Mouse (Mus musculus): Measurements from ENCODE around the gene Atp5k. TPM values are rescaled to one million over a fixed set of nuclear protein-coding genes. Genes with fewer than 3 reads are reported as not detected.
A peak's percentile ranks its signal among the peaks of the same experiment; 100 is the strongest.

The Atp5k gene
- polyA plus RNA-seq, 1 experiment, result 485 TPM

GRCm38 (mm10) chr5:108461082-108462065 lies 27.1 kb upstream of the Atp5k start, which contains the start of gene Pcgf3:
TSS of gene Pcgf3 (plus strand) at chr5:108461232.
- H3K4me3 ChIP-seq (replicated peaks; ENCODE audit: control insufficient read depth, low read depth, low read length), result peak within 1 kb of the TSS; percentile 70
- H3K27ac ChIP-seq (ENCODE audit: control insufficient read depth, insufficient read depth, low read depth, low read length, poor library complexity), result peak within 1 kb of the TSS; percentile 58
- TF ChIP-seq CTCF (IDR thresholded peaks at IDR 0.05; ENCODE audit: control insufficient read depth, insufficient read depth, low read length) (no peak), POLR2A (IDR thresholded peaks at IDR 0.05; ENCODE audit: borderline replicate concordance, control insufficient read depth, low read depth, low read length) (peak; percentile 81; the same call in 1 of the 2 replicates)
- WGBS, result 1% methylated on average over 61 of the region's 62 CpGs
- H3K4me1 ChIP-seq (ENCODE audit: control insufficient read depth, insufficient read depth, low read length), result peaks cover 3% of the 10 kb centered on the region

GRCm38 (mm10) chr5:108460461-108460860 lies 26.2 kb upstream of the Atp5k start:
- 44% methylated on average over 6 of the region's 6 CpGs for WGBS
- Histone ChIP-seq H3K4me1 (ENCODE audit: control insufficient read depth, insufficient read depth, low read length) (peaks cover 3% of the 10 kb centered on the region), H3K27ac (ENCODE audit: control insufficient read depth, insufficient read depth, low read depth, low read length, poor library complexity) (no peak overlapping the region)

GRCm38 (mm10) chr5:108458706-108459105 lies 24.5 kb upstream of the Atp5k start:
- 59% methylated on average over 2 of the region's 2 CpGs for WGBS
- Histone ChIP-seq H3K4me1 (ENCODE audit: control insufficient read depth, insufficient read depth, low read length) (peaks cover 3% of the 10 kb centered on the region), H3K4me3 (replicated peaks; ENCODE audit: control insufficient read depth, low read depth, low read length) (no peak overlapping the region), H3K27ac (ENCODE audit: control insufficient read depth, insufficient read depth, low read depth, low read length, poor library complexity) (no peak overlapping the region)
- no peak for TF ChIP-seq CTCF (IDR thresholded peaks at IDR 0.05; ENCODE audit: control insufficient read depth, insufficient read depth, low read length)
- no peak for TF ChIP-seq POLR2A (IDR thresholded peaks at IDR 0.05; ENCODE audit: borderline replicate concordance, control insufficient read depth, low read depth, low read length)

More at GRCm38 (mm10) chr5:108460461-108460860, 26.2 kb upstream of the Atp5k start:
- peak overlapping the region; percentile 70 for H3K4me3 ChIP-seq (replicated peaks; ENCODE audit: control insufficient read depth, low read depth, low read length)
- TF ChIP-seq POLR2A (IDR thresholded peaks at IDR 0.05; ENCODE audit: borderline replicate concordance, control insufficient read depth, low read depth, low read length) (no peak), CTCF (IDR thresholded peaks at IDR 0.05; ENCODE audit: control insufficient read depth, insufficient read depth, low read length) (no peak)

- no peak for TF ChIP-seq CTCF (IDR thresholded peaks at IDR 0.05; ENCODE audit: control insufficient read depth, insufficient read depth, low read length)
- no peak for TF ChIP-seq POLR2A (IDR thresholded peaks at IDR 0.05; ENCODE audit: borderline replicate concordance, control insufficient read depth, low read depth, low read length)
- no peak overlapping the region for H3K4me3 ChIP-seq (replicated peaks; ENCODE audit: control insufficient read depth, low read depth, low read length)
- 69% methylated on average over 3 of the region's 3 CpGs for WGBS
- H3K27ac ChIP-seq (ENCODE audit: control insufficient read depth, insufficient read depth, low read depth, low read length, poor library complexity), result no peak overlapping the region
- no peaks in the 10 kb centered on the region for H3K4me1 ChIP-seq (ENCODE audit: control insufficient read depth, insufficient read depth, low read length)
Observed at GRCm38 (mm10) chr5:108454094-108454493, 19.8 kb upstream of the Atp5k start.

GRCm38 (mm10) chr5:108452422-108452821 lies 18.2 kb upstream of the Atp5k start:
- no peak overlapping the region for H3K27ac ChIP-seq (ENCODE audit: control insufficient read depth, insufficient read depth, low read depth, low read length, poor library complexity)
- peaks cover 4% of the 10 kb centered on the region for H3K4me1 ChIP-seq (ENCODE audit: control insufficient read depth, insufficient read depth, low read length)
- WGBS, result 98% methylated on average over 1 of the region's 1 CpGs
- H3K4me3 ChIP-seq (replicated peaks; ENCODE audit: control insufficient read depth, low read depth, low read length), result no peak overlapping the region
- TF ChIP-seq CTCF (IDR thresholded peaks at IDR 0.05; ENCODE audit: control insufficient read depth, insufficient read depth, low read length), result no peak
- TF ChIP-seq POLR2A (IDR thresholded peaks at IDR 0.05; ENCODE audit: borderline replicate concordance, control insufficient read depth, low read depth, low read length), result no peak

- Histone ChIP-seq H3K4me1 (ENCODE audit: control insufficient read depth, insufficient read depth, low read length) (peaks cover 4% of the 10 kb centered on the region), H3K4me3 (replicated peaks; ENCODE audit: control insufficient read depth, low read depth, low read length) (no peak overlapping the region), H3K27ac (ENCODE audit: control insufficient read depth, insufficient read depth, low read depth, low read length, poor library complexity) (no peak overlapping the region)
- TF ChIP-seq CTCF (IDR thresholded peaks at IDR 0.05; ENCODE audit: control insufficient read depth, insufficient read depth, low read length) (no peak), POLR2A (IDR thresholded peaks at IDR 0.05; ENCODE audit: borderline replicate concordance, control insufficient read depth, low read depth, low read length) (no peak)
- 66% methylated on average over 1 of the region's 1 CpGs for WGBS
Observed at GRCm38 (mm10) chr5:108451611-108452010, 17.4 kb upstream of the Atp5k start.

GRCm38 (mm10) chr5:108450837-108451540 lies 16.7 kb upstream of the Atp5k start:
- WGBS, result 79% methylated on average over 8 of the region's 8 CpGs
- H3K27ac ChIP-seq (ENCODE audit: control insufficient read depth, insufficient read depth, low read depth, low read length, poor library complexity), result no peak overlapping the region
- TF ChIP-seq CTCF (IDR thresholded peaks at IDR 0.05; ENCODE audit: control insufficient read depth, insufficient read depth, low read length) (no peak), POLR2A (IDR thresholded peaks at IDR 0.05; ENCODE audit: borderline replicate concordance, control insufficient read depth, low read depth, low read length) (no peak)
- H3K4me3 ChIP-seq (replicated peaks; ENCODE audit: control insufficient read depth, low read depth, low read length), result no peak overlapping the region
- peaks cover 4% of the 10 kb centered on the region for H3K4me1 ChIP-seq (ENCODE audit: control insufficient read depth, insufficient read depth, low read length)

Data from bone marrow, adult 2 months (tissue).